Mouse (Mus musculus): ENCODE results near the gene Adgra3. TPM values are rescaled to one million over a fixed set of nuclear protein-coding genes. Genes with fewer than 3 reads are reported as not detected.

Adgra3 gene
- polyA plus RNA-seq, 1 experiment from 2014 or later: 2.9 TPM

- WGBS (ENCODE audit: insufficient replicate concordance): 57% methylated on average over 4 of the region's 4 CpGs
- 0 out of 2 replicates have a peak, but pooled peaks cover 3% of the 10 kb centered on the region for H3K36me3 ChIP-seq (replicated peaks)
- no peak overlapping the region for H3K27ac ChIP-seq (replicated peaks)
- H3K4me1 ChIP-seq (replicated peaks): no peaks in the 10 kb centered on the region
- H3K9ac ChIP-seq: no peak overlapping the region
- no peak overlapping the region for H3K4me2 ChIP-seq
- ATAC-seq (ENCODE audit: insufficient read depth): no peak
- H3K27me3 ChIP-seq: no peaks in the 10 kb centered on the region
- no peaks in the 10 kb centered on the region for H3K9me3 ChIP-seq (replicated peaks)
- H3K4me3 ChIP-seq (replicated peaks): no peak overlapping the region
Measured at GRCm38 (mm10) chr5:50008841-50009240, 50.0 kb downstream of the Adgra3 start.

GRCm38 (mm10) chr5:50006915-50007658 lies 51.7 kb downstream of the Adgra3 start:
- no peak for ATAC-seq (ENCODE audit: insufficient read depth)
- 79% methylated on average over 9 of the region's 9 CpGs for WGBS (ENCODE audit: insufficient replicate concordance)
- Histone ChIP-seq H3K9ac (no peak overlapping the region), H3K36me3 (replicated peaks) (0 out of 2 replicates have a peak, but pooled peaks cover 3% of the 10 kb centered on the region), H3K9me3 (replicated peaks) (no peaks in the 10 kb centered on the region), H3K27me3 (no peaks in the 10 kb centered on the region), H3K4me1 (replicated peaks) (no peaks in the 10 kb centered on the region), H3K4me2 (no peak overlapping the region), H3K27ac (replicated peaks) (no peak overlapping the region), H3K4me3 (replicated peaks) (no peak overlapping the region)

- ATAC-seq (ENCODE audit: insufficient read depth): no peak
- 65% methylated on average over 6 of the region's 6 CpGs for WGBS (ENCODE audit: insufficient replicate concordance)
- no peak overlapping the region for H3K4me2 ChIP-seq
Measured at GRCm38 (mm10) chr5:50002269-50002668, 56.5 kb downstream of the Adgra3 start.

GRCm38 (mm10) chr5:49999764-50000163 lies 59.0 kb downstream of the Adgra3 start:
- Histone ChIP-seq H3K4me2 (no peak overlapping the region), H3K4me3 (replicated peaks) (no peak overlapping the region), H3K27me3 (no peaks in the 10 kb centered on the region), H3K4me1 (replicated peaks) (no peaks in the 10 kb centered on the region), H3K36me3 (replicated peaks) (no peaks in the 10 kb centered on the region), H3K9me3 (replicated peaks) (no peaks in the 10 kb centered on the region), H3K9ac (no peak overlapping the region), H3K27ac (replicated peaks) (no peak overlapping the region)
- no peak for ATAC-seq (ENCODE audit: insufficient read depth)
- WGBS (ENCODE audit: insufficient replicate concordance): 75% methylated on average over 9 of the region's 9 CpGs

More at GRCm38 (mm10) chr5:50002269-50002668, 56.5 kb downstream of the Adgra3 start:
- Histone ChIP-seq H3K9ac (no peak overlapping the region), H3K27me3 (no peaks in the 10 kb centered on the region), H3K27ac (replicated peaks) (no peak overlapping the region), H3K4me1 (replicated peaks) (no peaks in the 10 kb centered on the region), H3K9me3 (replicated peaks) (no peaks in the 10 kb centered on the region), H3K4me3 (replicated peaks) (no peak overlapping the region), H3K36me3 (replicated peaks) (0 out of 2 replicates have a peak, but pooled peaks cover 3% of the 10 kb centered on the region)

- Histone ChIP-seq H3K9me3 (replicated peaks) (no peaks in the 10 kb centered on the region), H3K36me3 (replicated peaks) (no peaks in the 10 kb centered on the region), H3K4me3 (replicated peaks) (no peak overlapping the region), H3K9ac (no peak overlapping the region), H3K4me2 (no peak overlapping the region), H3K27me3 (no peaks in the 10 kb centered on the region), H3K27ac (replicated peaks) (no peak overlapping the region), H3K4me1 (replicated peaks) (no peaks in the 10 kb centered on the region)
- 77% methylated on average over 6 of the region's 6 CpGs for WGBS (ENCODE audit: insufficient replicate concordance)
- ATAC-seq (ENCODE audit: insufficient read depth): no peak
Measured at GRCm38 (mm10) chr5:49997019-49997418, 61.8 kb downstream of the Adgra3 start.

- 75% methylated on average over 11 of the region's 11 CpGs for WGBS (ENCODE audit: insufficient replicate concordance)
- Histone ChIP-seq H3K36me3 (replicated peaks) (no peaks in the 10 kb centered on the region), H3K4me3 (replicated peaks) (no peak overlapping the region), H3K27ac (replicated peaks) (no peak overlapping the region), H3K9me3 (replicated peaks) (no peaks in the 10 kb centered on the region), H3K4me1 (replicated peaks) (no peaks in the 10 kb centered on the region), H3K4me2 (no peak overlapping the region), H3K27me3 (no peaks in the 10 kb centered on the region), H3K9ac (no peak overlapping the region)
- no peak for ATAC-seq (ENCODE audit: insufficient read depth)
Measured at GRCm38 (mm10) chr5:49996457-49996856, 62.3 kb downstream of the Adgra3 start.

- Histone ChIP-seq H3K27ac (replicated peaks) (no peak overlapping the region), H3K4me2 (no peak overlapping the region), H3K9me3 (replicated peaks) (no peaks in the 10 kb centered on the region), H3K36me3 (replicated peaks) (0 out of 2 replicates have a peak, but pooled peaks cover 3% of the 10 kb centered on the region), H3K27me3 (no peaks in the 10 kb centered on the region), H3K4me3 (replicated peaks) (no peak overlapping the region), H3K4me1 (replicated peaks) (no peaks in the 10 kb centered on the region), H3K9ac (no peak overlapping the region)
- 66% methylated on average over 8 of the region's 8 CpGs for WGBS (ENCODE audit: insufficient replicate concordance)
- no peak for ATAC-seq (ENCODE audit: insufficient read depth)
Measured at GRCm38 (mm10) chr5:49990737-49991323, 68.0 kb downstream of the Adgra3 start.

- Histone ChIP-seq H3K4me2 (no peak overlapping the region), H3K4me3 (replicated peaks) (no peak overlapping the region), H3K36me3 (replicated peaks) (0 out of 2 replicates have a peak, but pooled peaks cover 6% of the 10 kb centered on the region), H3K27ac (replicated peaks) (no peak overlapping the region), H3K27me3 (no peaks in the 10 kb centered on the region), H3K4me1 (replicated peaks) (no peaks in the 10 kb centered on the region), H3K9me3 (replicated peaks) (no peaks in the 10 kb centered on the region), H3K9ac (no peak overlapping the region)
- WGBS (ENCODE audit: insufficient replicate concordance): 62% methylated on average over 10 of the region's 10 CpGs
- ATAC-seq (ENCODE audit: insufficient read depth): no peak
Measured at GRCm38 (mm10) chr5:49988015-49988798, 70.6 kb downstream of the Adgra3 start.

GRCm38 (mm10) chr5:49980727-49981126 lies 78.1 kb downstream of the Adgra3 start:
- H3K4me1 ChIP-seq (replicated peaks): peaks cover 2% of the 10 kb centered on the region; the same call in 1 of the 2 replicates
- ATAC-seq (ENCODE audit: insufficient read depth): no peak
- H3K4me3 ChIP-seq (replicated peaks): no peak overlapping the region
- no peak overlapping the region for H3K27ac ChIP-seq (replicated peaks)
- 35% methylated on average over 5 of the region's 5 CpGs for whole genome bisulfite sequencing (ENCODE audit: insufficient replicate concordance)
- H3K9me3 ChIP-seq (replicated peaks): no peaks in the 10 kb centered on the region
- H3K4me2 ChIP-seq: no peak overlapping the region
- no peaks in the 10 kb centered on the region for H3K27me3 ChIP-seq
- 0 out of 2 replicates have a peak, but pooled peaks cover 3% of the 10 kb centered on the region for H3K36me3 ChIP-seq (replicated peaks)
- no peak overlapping the region for H3K9ac ChIP-seq

- no peak overlapping the region for H3K27ac ChIP-seq (replicated peaks)
- 81% methylated on average over 14 of the region's 14 CpGs for WGBS (ENCODE audit: insufficient replicate concordance)
- H3K9me3 ChIP-seq (replicated peaks): no peaks in the 10 kb centered on the region
- no peak overlapping the region for H3K4me3 ChIP-seq (replicated peaks)
- H3K9ac ChIP-seq: no peak overlapping the region
- no peaks in the 10 kb centered on the region for H3K36me3 ChIP-seq (replicated peaks)
- H3K27me3 ChIP-seq: no peaks in the 10 kb centered on the region
- H3K4me1 ChIP-seq (replicated peaks): peaks cover 2% of the 10 kb centered on the region; the same call in 1 of the 2 replicates
- ATAC-seq (ENCODE audit: insufficient read depth): no peak
- H3K4me2 ChIP-seq: no peak overlapping the region
Measured at GRCm38 (mm10) chr5:49979246-49979645, 79.6 kb downstream of the Adgra3 start.

GRCm38 (mm10) chr5:49975971-49976370 lies 82.8 kb downstream of the Adgra3 start:
- Histone ChIP-seq H3K9ac (no peak overlapping the region), H3K27me3 (no peaks in the 10 kb centered on the region), H3K36me3 (replicated peaks) (no peaks in the 10 kb centered on the region), H3K4me1 (replicated peaks) (peaks cover 2% of the 10 kb centered on the region; the same call in 1 of the 2 replicates), H3K9me3 (replicated peaks) (no peaks in the 10 kb centered on the region), H3K4me3 (replicated peaks) (no peak overlapping the region), H3K4me2 (no peak overlapping the region), H3K27ac (replicated peaks) (no peak overlapping the region)
- WGBS (ENCODE audit: insufficient replicate concordance): 22% methylated on average over 2 of the region's 2 CpGs
- ATAC-seq (ENCODE audit: insufficient read depth): no peak

Measured in liver, embryonic 15.5 days (tissue).